Mouse (Mus musculus): Measurements from ENCODE around the gene Oxnad1. TPM values are rescaled to one million over a fixed set of nuclear protein-coding genes. Genes with fewer than 3 reads are reported as not detected.

Oxnad1 gene
- total RNA-seq (2023), result 10 to 100 TPM; 11.0 to 15.1 TPM

GRCm38 (mm10) chr14:32084761-32085485, at the start of gene Oxnad1:
Oxnad1 (plus strand) TSS chr14:32085374.

GRCm38 (mm10) chr14:32085486-32086201, 470 bp downstream of the Oxnad1 start, which contains the start of gene Dph3:
Dph3 (minus strand) TSS chr14:32085729.

DNA sequence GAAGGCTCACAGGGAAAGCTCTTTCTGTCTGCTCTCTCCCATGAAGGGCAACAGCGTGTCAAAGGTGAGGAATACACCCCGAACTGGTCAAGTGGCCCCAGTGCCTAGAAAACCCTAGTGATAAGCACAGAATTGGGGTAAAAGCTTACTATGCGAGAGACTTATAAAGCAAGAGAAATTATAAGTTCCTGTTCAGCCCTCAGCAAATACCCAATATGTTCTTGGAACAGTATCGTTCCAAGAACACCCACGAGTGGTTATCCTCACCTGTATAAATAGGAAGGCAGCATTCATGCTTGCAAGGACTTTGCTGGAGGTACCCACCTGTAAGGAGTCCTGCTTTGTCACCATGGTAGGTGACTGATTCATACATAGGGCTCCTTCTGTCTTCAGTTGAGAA, 56.5 kb downstream of the Oxnad1 start, which contains the start of gene Msmb:
Gene Msmb, plus strand, starts transcription at position 301 of the 400 bp plus-strand sequence.

Other genes starting within 250 kb of the Oxnad1 start
- not detected for gene Galnt15, start 56.4 kb upstream of the Oxnad1 start, total RNA-seq (2023)
- gene Dph3, start 355 bp downstream of the Oxnad1 start, total RNA-seq (2023), result 10 to 100 TPM; 76.9 to 94.2 TPM
- gene Msmb, start 56.6 kb downstream of the Oxnad1 start, total RNA-seq (2023), result not detected
- gene Ncoa4, start 74.5 kb downstream of the Oxnad1 start, total RNA-seq (2023), result 10 to 100 TPM; 72.3 to 73.2 TPM
- gene Timm23, start 116.5 kb downstream of the Oxnad1 start, total RNA-seq (2023), result 10 to 100 TPM; 67.2 to 89.6 TPM
- gene Parg, start 116.6 kb downstream of the Oxnad1 start, total RNA-seq (2023), result 10 to 100 TPM; 59.6 to 75.5 TPM
- gene Ogdhl, start 236.6 kb downstream of the Oxnad1 start, total RNA-seq (2023), result not detected